Mouse (Mus musculus): ENCODE measurements around the gene Stoml3.

- TF ChIP-seq CTCF (conservative IDR thresholded peaks at IDR 0.05; ENCODE audit: low read length) (no peak), POU5F1 (IDR thresholded peaks at IDR 0.05; ENCODE audit: borderline replicate concordance, low read length) (no peak), NANOG (IDR thresholded peaks at IDR 0.05; ENCODE audit: borderline replicate concordance, low read length) (no peak)
Measured at GRCm38 (mm10) chr3:53513096-53513495, 24.6 kb downstream of the Stoml3 start.

Measured in E14TG2a.4 (cell line).